ENCODE assay signal across 15 mouse cellular contexts in genomic region chr6:8617369-8617768, GRCm38 (mm10).
A peak's percentile ranks its signal among the peaks of the same experiment; 100 is the strongest.
DNase-seq lines count a peak whose midpoint lies in the region; ATAC-seq lines count a peak whose summit lies in the region.
"Had no signal": no experiment of that assay in that cellular context is flagged by ENCODE, and none has a peak within 500 bp of the region (broad histone marks: within the 10 kb centered on the region; RNA-seq: fewer than 3 reads in every experiment).

No protein-coding gene starts in this region.

- intact Hi-C loops in left cerebral cortex, postnatal 14 days (cut with DNase I): no loop called here

- ATAC-seq in monocyte, adult 5-6 weeks (replicated peaks; ENCODE audit: insufficient number of reproducible peaks, low FRiP score, low TSS enrichment, poor library complexity, severe bottlenecking): peak; percentile 31; the same call in 1 of the 2 replicates
- ATAC-seq in erythroid progenitor cell, adult 5-6 weeks (replicated peaks; ENCODE audit: low FRiP score, poor library complexity, severe bottlenecking): no peak
- ATAC-seq: forebrain, embryonic 16.5 days had no signal

- peak; percentile 6 for DNase-seq in lung, postnatal 36 days
- DNase-seq in lung, postnatal 14 days: no peak
- DNase-seq in induced T-regulatory cell, adult 2 months (ENCODE audit: low read depth): peak; percentile 55
- DNase-seq in left cerebral cortex, postnatal 14 days (ENCODE audit: low spot score in 2 of 2): no peak
- no peak for DNase-seq in retina, postnatal 1 day
- DNase-seq: adrenal gland, postnatal 14 days; cerebellum, adult 11-12 months; cerebellum, adult 9-11 months; cerebellum, postnatal 36 days; embryo, embryonic 11 days; gastrocnemius, postnatal 10 days; heart, adult 2 months had no signal

Comparison
In these comparisons a context has a peak if more than half of its experiments do, and no peak if none do; other contexts are left out.
1. DNase-seq: peak in lung, postnatal 36 days (single experiment) and induced T-regulatory cell, adult 2 months (single experiment); none in lung, postnatal 14 days (single experiment), left cerebral cortex, postnatal 14 days (0 of 2) and retina, postnatal 1 day (single experiment).